Mouse (Mus musculus): Measurements from ENCODE around the gene Fxyd2. TPM values are rescaled to one million over a fixed set of nuclear protein-coding genes. Genes with fewer than 3 reads are reported as not detected.

Fxyd2 gene
- polyA plus RNA-seq, 1 experiment from 2014 or later: 0.61 TPM

DNA sequence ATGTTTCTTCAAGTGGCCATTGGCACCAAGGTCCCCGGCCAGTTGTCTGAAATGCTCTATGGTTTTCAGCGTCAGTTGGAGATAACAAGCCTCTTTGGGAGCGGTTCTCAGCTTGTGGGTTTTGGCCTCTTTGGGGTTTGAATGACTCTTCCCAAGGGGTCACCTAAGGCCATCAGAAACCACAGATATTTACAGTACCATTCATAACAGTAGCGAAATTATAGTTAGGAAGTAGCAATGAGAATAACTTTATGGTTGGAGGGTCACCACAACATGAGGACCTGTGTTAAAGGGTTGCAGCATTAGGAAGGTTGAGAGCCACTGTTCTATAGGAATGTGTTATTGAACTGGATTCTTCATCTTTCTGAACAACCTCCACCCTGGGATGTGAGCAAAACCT, 51.9 kb downstream of the Fxyd2 start:
- WGBS (ENCODE audit: insufficient replicate concordance): 46% methylated on average over 4 of the region's 4 CpGs
- Histone ChIP-seq H3K36me3 (no peaks in the 10 kb centered on the region), H3K9ac (no peak overlapping the region), H3K4me3 (replicated peaks) (no peak overlapping the region), H3K4me2 (no peak overlapping the region), H3K27me3 (peaks cover 15% of the 10 kb centered on the region; the same call in 1 of the 2 replicates), H3K4me1 (replicated peaks) (no peaks in the 10 kb centered on the region), H3K27ac (no peak overlapping the region), H3K9me3 (replicated peaks) (no peaks in the 10 kb centered on the region)
- DNase-seq: no peak
- ATAC-seq (ENCODE audit: low read depth): no peak

DNA sequence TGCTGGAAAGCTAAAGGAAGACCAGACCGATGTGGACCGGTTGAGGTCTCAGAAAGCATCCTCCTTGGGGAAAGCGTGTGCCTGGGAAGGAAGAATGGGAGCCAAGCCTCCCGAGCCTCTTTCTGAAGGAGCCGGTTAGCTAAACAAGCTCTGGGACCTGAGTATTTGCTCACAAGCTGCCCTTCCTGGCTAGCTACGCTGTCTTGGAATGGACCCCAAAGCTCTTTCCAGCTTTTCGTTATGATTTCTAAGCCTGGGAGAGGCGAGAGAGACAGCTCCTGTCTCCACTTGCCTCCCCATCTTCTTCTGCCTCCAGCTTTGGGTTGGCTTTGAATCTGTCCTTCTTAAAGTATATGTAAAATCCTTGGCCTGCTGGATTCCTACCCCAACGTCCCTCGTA, 54.6 kb downstream of the Fxyd2 start:
- WGBS (ENCODE audit: insufficient replicate concordance): 72% methylated on average over 10 of the region's 10 CpGs

DNA sequence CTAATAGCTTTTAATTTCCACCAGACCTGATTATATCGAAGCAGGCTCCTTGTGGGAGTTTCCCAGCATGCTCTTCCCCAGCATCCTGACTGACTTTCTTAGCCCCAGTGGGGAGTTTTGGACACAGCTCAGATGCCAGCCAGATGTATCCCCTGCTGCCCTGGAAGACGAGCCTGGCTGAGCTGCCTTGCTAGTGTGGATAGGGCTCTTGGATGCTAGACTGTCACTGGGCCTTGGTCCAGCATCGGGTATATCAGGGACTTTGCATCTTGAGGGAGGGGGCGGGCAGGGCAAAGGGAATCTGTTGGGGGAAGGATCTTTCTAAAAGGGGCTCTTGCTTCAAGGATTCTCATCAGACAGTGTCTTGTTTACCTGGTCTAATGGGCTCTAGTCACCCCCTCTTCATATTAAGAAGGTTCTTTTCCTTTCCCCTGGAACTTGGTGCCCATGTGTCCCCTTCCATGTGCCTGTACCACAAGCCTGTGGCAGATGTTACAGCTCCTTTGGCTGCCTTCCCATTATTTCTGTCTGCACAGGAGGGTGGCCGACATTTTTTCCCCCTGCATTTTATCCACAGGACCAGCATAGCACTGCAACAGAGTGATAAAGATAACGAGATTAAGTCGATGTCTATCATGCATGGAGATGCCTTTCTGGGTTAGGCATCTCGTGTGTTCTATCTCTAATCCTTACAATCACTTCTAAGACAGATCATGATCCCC, 55.6 kb downstream of the Fxyd2 start:
- 46% methylated on average over 8 of the region's 8 CpGs for WGBS (ENCODE audit: insufficient replicate concordance)
- no peak overlapping the region for H3K4me3 ChIP-seq (replicated peaks)
- ATAC-seq (ENCODE audit: low read depth) (no peak), DNase-seq (no peak)
- no peak overlapping the region for H3K4me2 ChIP-seq
- no peaks in the 10 kb centered on the region for H3K4me1 ChIP-seq (replicated peaks)
- no peak overlapping the region for H3K27ac ChIP-seq
- H3K36me3 ChIP-seq: no peaks in the 10 kb centered on the region
- no peaks in the 10 kb centered on the region for H3K27me3 ChIP-seq
- no peaks in the 10 kb centered on the region for H3K9me3 ChIP-seq (replicated peaks)
- H3K9ac ChIP-seq: no peak overlapping the region

More for the DNA sequence above, 54.6 kb downstream of the Fxyd2 start:
- H3K9ac ChIP-seq: no peak overlapping the region
- H3K36me3 ChIP-seq: no peaks in the 10 kb centered on the region
- no peaks in the 10 kb centered on the region for H3K9me3 ChIP-seq (replicated peaks)
- no peak overlapping the region for H3K4me3 ChIP-seq (replicated peaks)
- no peaks in the 10 kb centered on the region for H3K27me3 ChIP-seq
- no peaks in the 10 kb centered on the region for H3K4me1 ChIP-seq (replicated peaks)
- no peak overlapping the region for H3K27ac ChIP-seq
- no peak for DNase-seq
- no peak overlapping the region for H3K4me2 ChIP-seq
- ATAC-seq (ENCODE audit: low read depth): no peak

DNA sequence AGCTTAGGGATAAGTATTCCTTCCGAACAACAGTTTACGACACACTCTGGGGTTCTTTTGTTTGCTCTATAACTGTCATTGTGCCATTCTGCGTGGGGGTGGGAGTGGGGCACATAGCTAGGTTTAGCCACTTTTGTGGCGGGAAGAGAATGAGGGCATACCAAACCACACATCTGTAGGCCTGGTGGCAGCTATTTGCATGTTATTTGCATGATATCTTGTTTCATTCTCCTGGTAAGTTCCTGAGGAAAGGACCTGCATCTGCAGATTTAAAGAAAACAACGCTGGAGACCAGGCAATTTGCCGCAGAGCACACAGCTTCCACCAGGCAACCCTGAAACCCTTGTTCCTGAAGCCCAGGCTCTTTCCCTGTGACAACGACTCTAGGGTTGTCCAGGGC, 57.7 kb downstream of the Fxyd2 start:
- Histone ChIP-seq H3K36me3 (no peaks in the 10 kb centered on the region), H3K9me3 (replicated peaks) (no peaks in the 10 kb centered on the region), H3K4me3 (replicated peaks) (no peak overlapping the region), H3K4me2 (no peak overlapping the region), H3K4me1 (replicated peaks) (no peaks in the 10 kb centered on the region), H3K27me3 (no peaks in the 10 kb centered on the region), H3K9ac (no peak overlapping the region), H3K27ac (no peak overlapping the region)
- 38% methylated on average over 7 of the region's 7 CpGs for WGBS (ENCODE audit: insufficient replicate concordance)
- ATAC-seq (ENCODE audit: low read depth) (no peak), DNase-seq (no peak)

GRCm38 (mm10) chr9:45458363-45458762, 58.9 kb downstream of the Fxyd2 start:
- Histone ChIP-seq H3K27ac (no peak overlapping the region), H3K9me3 (replicated peaks) (no peaks in the 10 kb centered on the region), H3K4me1 (replicated peaks) (no peaks in the 10 kb centered on the region), H3K9ac (no peak overlapping the region), H3K4me3 (replicated peaks) (no peak overlapping the region), H3K4me2 (no peak overlapping the region), H3K27me3 (no peaks in the 10 kb centered on the region), H3K36me3 (no peaks in the 10 kb centered on the region)
- ATAC-seq (ENCODE audit: low read depth) (no peak), DNase-seq (no peak)
- 58% methylated on average over 14 of the region's 14 CpGs for WGBS (ENCODE audit: insufficient replicate concordance)

Other genes starting within 250 kb of the Fxyd2 start
- 0.08 and 0.09 TPM in 2 replicates for gene BC049352, start 217.7 kb upstream of the Fxyd2 start, polyA plus RNA-seq (2015; fragmentation: Nextera tagmentation; extraction: Ambion mirVana)
- gene Tmprss4, start 195.6 kb upstream of the Fxyd2 start, polyA plus RNA-seq (2015; fragmentation: Nextera tagmentation; extraction: Ambion mirVana): 0.06 and 0.10 TPM in 2 replicates
- gene Il10ra, start 130.5 kb upstream of the Fxyd2 start, polyA plus RNA-seq (2015; fragmentation: Nextera tagmentation; extraction: Ambion mirVana): 1.6 and 1.7 TPM in 2 replicates
- not detected in 2 replicates for gene Tmprss13, start 80.6 kb upstream of the Fxyd2 start, polyA plus RNA-seq (2015; fragmentation: Nextera tagmentation; extraction: Ambion mirVana)
- 2.6 and 2.7 TPM in 2 replicates for gene Fxyd6, start 29.5 kb upstream of the Fxyd2 start, polyA plus RNA-seq (2015; fragmentation: Nextera tagmentation; extraction: Ambion mirVana)
- gene Dscaml1, start 27.0 kb downstream of the Fxyd2 start, polyA plus RNA-seq (2015; fragmentation: Nextera tagmentation; extraction: Ambion mirVana): 0.02 TPM in 1 of 2 replicates, not detected in the other

All from liver, embryonic 13.5 days (tissue).